1 mouse cellular context compared by ENCODE assay signal in genomic region chr8:70920049-70920922, GRCm38 (mm10).
TF ChIP-seq lines count a peak whose summit lies in the region.

No protein-coding gene starts in this region.

TF ChIP-seq in MEL, 35 proteins besides CTCF, POLR2A, EP300 and RAD21:
- TF ChIP-seq MYC (IDR thresholded peaks at IDR 0.05; ENCODE audit: low read depth, low read length) = no peak
- TF ChIP-seq MEF2A (IDR thresholded peaks at IDR 0.05; ENCODE audit: extremely low read depth, insufficient replicate concordance, low read depth, low read length, poor library complexity, severe bottlenecking) = no peak
- TF ChIP-seq UBTF (IDR thresholded peaks at IDR 0.05; ENCODE audit: borderline replicate concordance, insufficient read depth, low read depth, low read length) = no peak
- peak; percentile 34; the same call in 1 of the 2 replicates for TF ChIP-seq SMC3 (IDR thresholded peaks at IDR 0.05; ENCODE audit: low read depth, low read length)
